Mouse (Mus musculus): ENCODE measurements around the gene Dennd6b. TPM values are rescaled to one million over a fixed set of nuclear protein-coding genes. Genes with fewer than 3 reads are reported as not detected.

Dennd6b gene
- polyA plus RNA-seq, 1 experiment from 2014 or later = 3.2 TPM

DNA sequence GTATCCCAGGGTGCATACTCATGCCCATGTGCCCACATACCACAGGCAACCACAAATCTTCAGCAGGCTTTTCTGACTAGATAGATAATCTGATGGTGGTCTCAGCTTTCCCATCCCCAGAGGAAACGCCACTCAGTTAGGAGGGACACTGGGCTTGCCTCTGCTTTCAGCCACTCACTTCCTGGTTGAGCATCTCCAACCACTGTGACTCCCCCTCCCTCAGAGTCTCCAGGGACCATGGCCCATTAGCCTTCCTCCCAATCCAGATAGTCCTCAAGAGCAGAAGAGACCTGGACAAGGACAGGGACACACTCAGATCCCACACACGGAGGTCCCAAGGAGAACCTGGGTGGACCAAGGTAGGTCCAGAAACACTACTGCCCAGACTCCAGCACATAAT is 53.2 kb downstream of the Dennd6b start:
- 67% methylated on average over 2 of the region's 2 CpGs for WGBS
- Histone ChIP-seq H3K4me2 (replicated peaks; ENCODE audit: low read depth) (no peak overlapping the region), H3K4me3 (ENCODE audit: low read depth, low read length) (no peak overlapping the region), H3K27me3 (replicated peaks; ENCODE audit: control insufficient read depth, insufficient read depth, low read length) (peaks cover 69% of the 10 kb centered on the region), H3K4me1 (replicated peaks; ENCODE audit: control insufficient read depth, insufficient read depth, low read length) (no peaks in the 10 kb centered on the region), H3K9me3 (ENCODE audit: control insufficient read depth) (no peaks in the 10 kb centered on the region), H3K27ac (ENCODE audit: low read depth, low read length) (no peak overlapping the region), H3K9ac (ENCODE audit: low read depth, low read length) (no peak overlapping the region), H3K36me3 (ENCODE audit: control insufficient read depth, insufficient read depth) (no peaks in the 10 kb centered on the region)
- ATAC-seq = no peak
- no peak for TF ChIP-seq CTCF (IDR thresholded peaks at IDR 0.05; ENCODE audit: low read depth)

DNA sequence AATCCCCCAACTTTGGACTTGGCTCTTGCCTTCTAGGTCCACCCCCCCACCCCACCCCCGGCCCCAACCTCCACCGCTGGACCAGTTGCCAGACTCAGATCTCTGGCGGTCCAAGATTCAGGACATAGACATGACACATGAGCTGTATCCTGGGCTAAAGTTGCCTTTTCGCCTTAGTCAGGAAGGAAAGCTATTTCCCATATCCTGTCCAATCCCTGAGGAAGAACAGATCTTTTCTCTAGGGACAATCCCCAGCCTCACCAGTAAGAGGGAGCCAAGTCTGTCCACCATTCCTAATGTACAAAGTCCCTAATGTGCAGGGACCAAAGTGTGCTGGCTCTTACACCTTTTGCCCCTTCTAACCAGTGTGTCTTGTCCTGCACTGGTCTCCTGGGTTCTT is 54.4 kb downstream of the Dennd6b start:
- H3K27ac ChIP-seq (ENCODE audit: low read depth, low read length) = no peak overlapping the region

DNA sequence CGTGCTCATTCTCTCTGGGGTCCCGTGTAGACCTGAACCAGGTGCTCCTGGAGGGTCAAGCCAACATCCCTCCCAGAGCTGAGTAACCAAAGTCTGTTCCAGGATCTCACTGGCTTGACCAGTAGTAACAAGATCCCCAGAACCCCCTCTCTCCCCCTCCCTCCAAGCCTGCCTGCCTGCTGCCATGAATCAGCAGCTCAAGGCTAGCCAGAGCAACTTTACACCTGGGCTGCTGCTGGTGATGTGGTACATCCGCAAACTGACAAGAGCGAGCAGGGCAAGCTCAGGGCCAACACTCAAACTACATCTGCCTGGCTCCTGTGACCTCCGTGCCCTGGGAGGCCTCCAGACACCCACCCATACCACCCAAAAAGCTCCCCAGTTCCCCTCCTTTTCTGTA is 54.9 kb downstream of the Dennd6b start:
- no peaks in the 10 kb centered on the region for H3K9me3 ChIP-seq (ENCODE audit: control insufficient read depth)
- H3K36me3 ChIP-seq (ENCODE audit: control insufficient read depth, insufficient read depth) = no peaks in the 10 kb centered on the region
- H3K4me2 ChIP-seq (replicated peaks; ENCODE audit: low read depth) = no peak overlapping the region
- H3K27me3 ChIP-seq (replicated peaks; ENCODE audit: control insufficient read depth, insufficient read depth, low read length) = peaks cover 52% of the 10 kb centered on the region
- H3K4me1 ChIP-seq (replicated peaks; ENCODE audit: control insufficient read depth, insufficient read depth, low read length) = no peaks in the 10 kb centered on the region
- WGBS = 25% methylated on average over 5 of the region's 5 CpGs
- H3K9ac ChIP-seq (ENCODE audit: low read depth, low read length) = no peak overlapping the region
- no peak overlapping the region for H3K4me3 ChIP-seq (ENCODE audit: low read depth, low read length)
- no peak for TF ChIP-seq CTCF (IDR thresholded peaks at IDR 0.05; ENCODE audit: low read depth)
- ATAC-seq = no peak
- H3K27ac ChIP-seq (ENCODE audit: low read depth, low read length) = no peak overlapping the region

More for the DNA sequence above, 54.4 kb downstream of the Dennd6b start:
- ATAC-seq = no peak
- Histone ChIP-seq H3K9ac (ENCODE audit: low read depth, low read length) (no peak overlapping the region), H3K4me2 (replicated peaks; ENCODE audit: low read depth) (no peak overlapping the region), H3K4me1 (replicated peaks; ENCODE audit: control insufficient read depth, insufficient read depth, low read length) (no peaks in the 10 kb centered on the region), H3K27me3 (replicated peaks; ENCODE audit: control insufficient read depth, insufficient read depth, low read length) (peaks cover 57% of the 10 kb centered on the region), H3K36me3 (ENCODE audit: control insufficient read depth, insufficient read depth) (no peaks in the 10 kb centered on the region), H3K9me3 (ENCODE audit: control insufficient read depth) (no peaks in the 10 kb centered on the region), H3K4me3 (ENCODE audit: low read depth, low read length) (no peak overlapping the region)
- WGBS = 63% methylated on average over 4 of the region's 4 CpGs
- TF ChIP-seq CTCF (IDR thresholded peaks at IDR 0.05; ENCODE audit: low read depth) = no peak

DNA sequence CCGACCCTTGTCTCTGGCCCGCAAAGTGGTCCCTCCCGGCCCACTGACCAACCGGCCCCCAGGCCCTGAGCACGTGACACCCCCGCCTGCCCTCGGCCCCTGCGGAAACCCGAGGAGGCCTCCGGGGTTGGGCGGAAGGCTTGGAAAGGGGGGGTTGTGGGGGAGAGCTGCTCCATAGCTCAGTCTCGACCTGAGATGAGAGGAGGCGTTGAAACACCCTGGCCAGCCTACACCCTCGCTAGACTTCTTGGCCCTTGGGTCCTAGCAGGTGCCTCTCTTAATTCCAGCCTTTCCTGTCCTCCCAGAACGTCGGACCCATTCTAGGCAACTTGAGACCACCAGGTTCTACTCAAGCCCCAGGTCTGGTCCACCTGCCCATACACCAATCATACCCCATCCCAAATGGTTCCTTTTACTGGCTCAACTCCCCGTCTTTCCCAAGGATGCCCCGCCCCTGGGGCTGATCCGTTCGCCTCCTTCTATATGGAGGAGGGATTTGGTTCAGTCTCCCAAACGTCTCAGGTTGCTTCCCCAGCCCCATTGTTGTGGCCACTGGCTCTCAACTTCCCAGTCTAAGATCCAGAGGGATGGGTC is 55.5 kb downstream of the Dennd6b start, which contains the start of gene Mapk12:
Gene Mapk12 (minus strand): TSS at position 45 of the 594 bp plus-strand sequence.
- ATAC-seq = peak; percentile 14; the same call in 1 of the 2 replicates
- no peak within 1 kb of the TSS for H3K27ac ChIP-seq (ENCODE audit: low read depth, low read length)

DNA sequence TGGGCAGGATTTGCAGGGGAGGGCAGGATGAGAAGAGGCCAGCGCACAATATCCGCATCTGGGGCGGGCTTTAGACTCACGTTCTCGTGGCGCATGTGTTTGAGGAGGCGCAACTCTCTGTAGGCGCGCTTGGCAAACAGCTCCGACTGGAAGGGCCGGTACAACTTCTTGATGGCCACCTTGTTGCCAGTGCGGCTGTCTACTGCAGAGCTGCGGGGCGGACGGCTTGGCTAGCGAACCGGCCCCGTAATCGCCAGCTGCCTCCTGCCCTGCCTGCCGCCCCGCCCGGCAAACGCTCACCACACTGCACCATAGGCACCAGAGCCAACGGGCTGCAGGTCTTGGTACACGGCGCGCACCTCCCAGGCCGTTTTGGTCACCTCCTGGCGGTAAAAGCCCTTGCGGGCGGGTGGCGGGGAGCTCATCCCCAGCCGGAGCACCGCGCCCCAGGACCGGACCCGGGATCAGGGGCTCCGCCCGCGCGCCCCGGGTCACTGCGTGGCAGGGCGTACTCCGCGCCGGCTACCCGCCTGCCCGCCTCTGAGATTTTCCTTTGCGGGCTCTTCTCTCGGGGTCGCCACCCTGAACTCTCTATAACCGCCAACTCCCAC is 56.1 kb downstream of the Dennd6b start:
- TF ChIP-seq CTCF (IDR thresholded peaks at IDR 0.05; ENCODE audit: low read depth) = no peak
- under 1% methylated on average over 53 of the region's 53 CpGs for WGBS
- no peaks in the 10 kb centered on the region for H3K9me3 ChIP-seq (ENCODE audit: control insufficient read depth)
- no peaks in the 10 kb centered on the region for H3K4me1 ChIP-seq (replicated peaks; ENCODE audit: control insufficient read depth, insufficient read depth, low read length)
- H3K36me3 ChIP-seq (ENCODE audit: control insufficient read depth, insufficient read depth) = no peaks in the 10 kb centered on the region
- peak overlapping the region; percentile 54 for H3K9ac ChIP-seq (ENCODE audit: low read depth, low read length)
- H3K27me3 ChIP-seq (replicated peaks; ENCODE audit: control insufficient read depth, insufficient read depth, low read length) = peaks cover 44% of the 10 kb centered on the region
- no peak overlapping the region for H3K27ac ChIP-seq (ENCODE audit: low read depth, low read length)
- H3K4me3 ChIP-seq (ENCODE audit: low read depth, low read length) = peak overlapping the region; percentile 52
- H3K4me2 ChIP-seq (replicated peaks; ENCODE audit: low read depth) = peak overlapping the region; percentile 85
- peak; percentile 9; the same call in 1 of the 2 replicates for ATAC-seq

More for the DNA sequence above, 55.5 kb downstream of the Dennd6b start, which contains the start of gene Mapk12:
- Histone ChIP-seq H3K4me2 (replicated peaks; ENCODE audit: low read depth) (peak within 1 kb of the TSS; percentile 85), H3K4me1 (replicated peaks; ENCODE audit: control insufficient read depth, insufficient read depth, low read length) (no peaks in the 10 kb centered on the region), H3K9me3 (ENCODE audit: control insufficient read depth) (no peaks in the 10 kb centered on the region), H3K4me3 (ENCODE audit: low read depth, low read length) (peak within 1 kb of the TSS; percentile 52), H3K27me3 (replicated peaks; ENCODE audit: control insufficient read depth, insufficient read depth, low read length) (peaks cover 46% of the 10 kb centered on the region), H3K36me3 (ENCODE audit: control insufficient read depth, insufficient read depth) (no peaks in the 10 kb centered on the region), H3K9ac (ENCODE audit: low read depth, low read length) (peak within 1 kb of the TSS; percentile 54)
- WGBS = under 1% methylated on average over 21 of the region's 21 CpGs
- no peak for TF ChIP-seq CTCF (IDR thresholded peaks at IDR 0.05; ENCODE audit: low read depth)

DNA sequence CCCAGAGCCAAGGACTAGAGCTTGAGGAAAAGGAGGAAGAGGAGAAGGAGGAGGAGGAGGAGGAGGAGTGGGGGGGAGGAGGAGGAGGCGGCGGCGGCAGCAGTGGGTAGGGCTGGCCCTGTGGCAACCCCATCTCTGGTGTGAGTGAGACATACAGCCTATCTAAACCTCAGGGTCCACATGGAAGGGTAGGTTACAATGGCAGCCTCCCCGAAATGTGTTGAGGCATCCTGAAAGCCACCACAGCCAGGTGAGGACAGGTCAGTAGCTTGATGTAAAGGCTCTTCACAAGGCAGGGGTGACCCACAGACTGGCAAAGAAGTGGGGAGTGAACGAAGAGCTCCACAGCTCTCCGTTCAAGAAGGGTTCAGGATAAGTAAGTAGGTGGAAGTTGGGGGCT is 57.8 kb downstream of the Dennd6b start:
- Histone ChIP-seq H3K9ac (ENCODE audit: low read depth, low read length) (no peak overlapping the region), H3K27ac (ENCODE audit: low read depth, low read length) (no peak overlapping the region), H3K36me3 (ENCODE audit: control insufficient read depth, insufficient read depth) (no peaks in the 10 kb centered on the region), H3K9me3 (ENCODE audit: control insufficient read depth) (no peaks in the 10 kb centered on the region), H3K4me1 (replicated peaks; ENCODE audit: control insufficient read depth, insufficient read depth, low read length) (no peaks in the 10 kb centered on the region), H3K4me3 (ENCODE audit: low read depth, low read length) (no peak overlapping the region), H3K27me3 (replicated peaks; ENCODE audit: control insufficient read depth, insufficient read depth, low read length) (peaks cover 44% of the 10 kb centered on the region), H3K4me2 (replicated peaks; ENCODE audit: low read depth) (no peak overlapping the region)
- 95% methylated on average over 6 of the region's 6 CpGs for WGBS
- no peak for ATAC-seq
- TF ChIP-seq CTCF (IDR thresholded peaks at IDR 0.05; ENCODE audit: low read depth) = no peak

All from intestine, postnatal 0 days (tissue).